Mouse (Mus musculus): Measurements from ENCODE around the gene Tenm2.

Gene Tenm2

GRCm38 (mm10) chr11:36081399-36082053 lies 1154.2 kb downstream of the Tenm2 start:
- in situ Hi-C loops (cut with MboI; ENCODE audit: low pct_unique_long_range_greater_than_20kb in 1 of 2, low sequenced_read_pairs in 2 of 2, unreplicated experiment in 1 of 2), result no loop called here

- in situ Hi-C loops (cut with MboI; ENCODE audit: low pct_unique_long_range_greater_than_20kb in 1 of 2, low sequenced_read_pairs in 2 of 2, unreplicated experiment in 1 of 2), result no loop called here
These were observed 1155.0 kb downstream of the Tenm2 start for GRCm38 (mm10) chr11:36080766-36081165.

- in situ Hi-C loops (cut with MboI; ENCODE audit: low pct_unique_long_range_greater_than_20kb in 1 of 2, low sequenced_read_pairs in 2 of 2, unreplicated experiment in 1 of 2), result no loop called here
These were observed 1157.4 kb downstream of the Tenm2 start for GRCm38 (mm10) chr11:36078391-36078790.

- in situ Hi-C loops (cut with MboI; ENCODE audit: low pct_unique_long_range_greater_than_20kb in 1 of 2, low sequenced_read_pairs in 2 of 2, unreplicated experiment in 1 of 2), result no loop called here
These were observed 1161.7 kb downstream of the Tenm2 start for GRCm38 (mm10) chr11:36074015-36074567.

GRCm38 (mm10) chr11:36073074-36073818 lies 1162.5 kb downstream of the Tenm2 start:
- in situ Hi-C loops (cut with MboI; ENCODE audit: low pct_unique_long_range_greater_than_20kb in 1 of 2, low sequenced_read_pairs in 2 of 2, unreplicated experiment in 1 of 2), result no loop called here

- in situ Hi-C loops (cut with MboI; ENCODE audit: low pct_unique_long_range_greater_than_20kb in 1 of 2, low sequenced_read_pairs in 2 of 2, unreplicated experiment in 1 of 2), result no loop called here
These were observed 1163.1 kb downstream of the Tenm2 start for GRCm38 (mm10) chr11:36072646-36073045.

GRCm38 (mm10) chr11:36072038-36072437 lies 1163.7 kb downstream of the Tenm2 start:
- in situ Hi-C loops (cut with MboI; ENCODE audit: low pct_unique_long_range_greater_than_20kb in 1 of 2, low sequenced_read_pairs in 2 of 2, unreplicated experiment in 1 of 2), result no loop called here

GRCm38 (mm10) chr11:36059325-36059843 lies 1176.4 kb downstream of the Tenm2 start:
- in situ Hi-C loops (cut with MboI; ENCODE audit: low pct_unique_long_range_greater_than_20kb in 1 of 2, low sequenced_read_pairs in 2 of 2, unreplicated experiment in 1 of 2), result no loop called here

GRCm38 (mm10) chr11:36056525-36056924 lies 1179.2 kb downstream of the Tenm2 start:
- in situ Hi-C loops (cut with MboI; ENCODE audit: low pct_unique_long_range_greater_than_20kb in 1 of 2, low sequenced_read_pairs in 2 of 2, unreplicated experiment in 1 of 2), result no loop called here

GRCm38 (mm10) chr11:36054323-36054722 lies 1181.4 kb downstream of the Tenm2 start:
- in situ Hi-C loops (cut with MboI; ENCODE audit: low pct_unique_long_range_greater_than_20kb in 1 of 2, low sequenced_read_pairs in 2 of 2, unreplicated experiment in 1 of 2), result no loop called here

- in situ Hi-C loops (cut with MboI; ENCODE audit: low pct_unique_long_range_greater_than_20kb in 1 of 2, low sequenced_read_pairs in 2 of 2, unreplicated experiment in 1 of 2), result no loop called here
These were observed 1182.3 kb downstream of the Tenm2 start for GRCm38 (mm10) chr11:36053457-36053856.

- in situ Hi-C loops (cut with MboI; ENCODE audit: low pct_unique_long_range_greater_than_20kb in 1 of 2, low sequenced_read_pairs in 2 of 2, unreplicated experiment in 1 of 2), result no loop called here
These were observed 1183.2 kb downstream of the Tenm2 start for GRCm38 (mm10) chr11:36052598-36052997.

- in situ Hi-C loops (cut with MboI; ENCODE audit: low pct_unique_long_range_greater_than_20kb in 1 of 2, low sequenced_read_pairs in 2 of 2, unreplicated experiment in 1 of 2), result no loop called here
These were observed 1183.7 kb downstream of the Tenm2 start for GRCm38 (mm10) chr11:36052091-36052490.

GRCm38 (mm10) chr11:36049547-36049946 lies 1186.2 kb downstream of the Tenm2 start:
- in situ Hi-C loops (cut with MboI; ENCODE audit: low pct_unique_long_range_greater_than_20kb in 1 of 2, low sequenced_read_pairs in 2 of 2, unreplicated experiment in 1 of 2), result loop anchor here (25.0 kb wide), 2 partner anchors 438 to 463 kb away; no protein-coding TSS in a partner anchor

GRCm38 (mm10) chr11:36045681-36046276 lies 1190.0 kb downstream of the Tenm2 start:
- in situ Hi-C loops (cut with MboI; ENCODE audit: low pct_unique_long_range_greater_than_20kb in 1 of 2, low sequenced_read_pairs in 2 of 2, unreplicated experiment in 1 of 2), result loop anchor here (25.0 kb wide), 2 partner anchors 442 to 467 kb away; no protein-coding TSS in a partner anchor

GRCm38 (mm10) chr11:36041411-36041810 lies 1194.4 kb downstream of the Tenm2 start:
- in situ Hi-C loops (cut with MboI; ENCODE audit: low pct_unique_long_range_greater_than_20kb in 1 of 2, low sequenced_read_pairs in 2 of 2, unreplicated experiment in 1 of 2), result loop anchor here (25.0 kb wide), 2 partner anchors 446 to 471 kb away; no protein-coding TSS in a partner anchor

GRCm38 (mm10) chr11:36040508-36041233 lies 1195.1 kb downstream of the Tenm2 start:
- in situ Hi-C loops (cut with MboI; ENCODE audit: low pct_unique_long_range_greater_than_20kb in 1 of 2, low sequenced_read_pairs in 2 of 2, unreplicated experiment in 1 of 2), result loop anchor here (25.0 kb wide), 2 partner anchors 447 to 472 kb away; no protein-coding TSS in a partner anchor

GRCm38 (mm10) chr11:36039825-36040224 lies 1195.9 kb downstream of the Tenm2 start:
- in situ Hi-C loops (cut with MboI; ENCODE audit: low pct_unique_long_range_greater_than_20kb in 1 of 2, low sequenced_read_pairs in 2 of 2, unreplicated experiment in 1 of 2), result loop anchor here (25.0 kb wide), 2 partner anchors 447 to 472 kb away; no protein-coding TSS in a partner anchor
